Mouse (Mus musculus): Measurements from ENCODE around the gene Cuedc1.

DNA sequence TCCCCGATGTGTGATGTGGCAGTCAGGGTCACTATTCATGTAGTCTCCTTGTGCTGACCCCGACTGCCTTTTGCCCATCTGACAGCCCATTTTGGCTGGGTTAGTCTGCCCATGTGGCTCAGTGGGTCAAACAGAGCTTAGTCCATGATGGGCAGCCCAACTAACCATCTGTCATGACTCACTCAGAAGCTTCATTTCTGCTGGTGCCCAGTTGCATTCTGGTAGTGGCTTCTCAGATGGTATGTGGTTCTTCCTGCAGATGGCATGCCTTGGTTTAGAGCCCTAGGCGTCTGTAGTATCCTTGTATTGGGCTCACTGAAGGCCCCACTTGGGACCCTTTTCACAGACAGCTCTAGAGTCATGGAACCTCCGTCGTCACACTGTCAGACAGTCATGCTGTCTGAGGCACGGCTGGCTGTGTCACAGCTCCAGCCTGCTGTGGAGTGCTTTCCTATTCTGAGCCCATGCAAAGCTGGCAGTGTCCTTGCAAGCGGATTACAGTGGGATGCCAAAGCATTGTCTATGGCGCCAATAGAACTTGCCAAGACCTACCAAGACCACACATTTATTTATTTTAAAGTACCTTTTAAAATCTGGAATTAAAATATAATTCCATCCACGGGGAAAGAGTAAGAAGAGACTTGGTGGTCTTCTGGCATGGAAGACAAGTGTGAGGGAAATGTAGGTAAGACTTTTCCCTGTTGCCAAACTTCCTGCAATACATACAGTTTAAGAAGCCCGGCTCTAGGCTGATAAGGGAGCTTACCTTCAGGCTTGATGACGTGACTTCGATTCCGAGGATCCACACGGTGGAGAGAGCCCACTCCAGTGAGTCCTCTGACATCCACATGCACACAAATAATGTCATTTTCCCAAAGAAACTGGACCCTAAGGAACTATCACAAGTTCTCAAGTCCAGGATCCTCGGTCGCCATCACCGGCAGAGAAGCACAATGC lies 129.4 kb downstream of the Cuedc1 start:
- no peak for TF ChIP-seq CTCF (conservative IDR thresholded peaks at IDR 0.05; ENCODE audit: insufficient read depth, insufficient read length, low read depth, low read length)
- TF ChIP-seq POLR2A (IDR thresholded peaks at IDR 0.05; ENCODE audit: low read depth, low read length): no peak

All from kidney, adult 2 months (tissue).